Mouse (Mus musculus) CH12.LX (cell line): Measurements from ENCODE around the gene Megf11.

ENCODE experiments used
- CTCF ChIP-seq, 2 experiments: IDR thresholded peaks in 1 of 2; conservative IDR thresholded peaks in 1 of 2; 2 replicates each; pipeline ENCODE4 v1.5.1; 2011 to 2012; ENCODE audit warnings: low read depth in 2 of 2, low read length in 2 of 2, improper control_type of control experiment in 1 of 2, inconsistent platforms in 1 of 2, mild to moderate bottlenecking in 1 of 2, moderate library complexity in 1 of 2
- POLR2AphosphoS2 ChIP-seq: IDR thresholded peaks from 2 replicates; pipeline ENCODE4 v1.6.1; 2011; ENCODE audit warnings: low read depth, low read length, improper control_type of control experiment

- TF ChIP-seq POLR2AphosphoS2 (no peak), CTCF (conservative IDR thresholded peaks at IDR 0.05 in 1 of 2, IDR thresholded peaks at IDR 0.05 in 1 of 2; ENCODE audit: low read depth in 2 of 2, low read length in 2 of 2) (no peak)
These were observed 157.7 kb downstream of the Megf11 start for GRCm38 (mm10) chr9:64543125-64543524.
